Mouse (Mus musculus) ZHBTc4 (cell line): ENCODE measurements at regions not wholly inside any gene's neighbourhood (a gene's known extent, or its start where the extent isn't known, plus 50 kb on each side); places are given as distances from the start of the nearest gene placed in this dataset.
A peak's percentile ranks its signal among the peaks of the same experiment; 100 is the strongest.

Source experiments
- DNase-seq: peaks from one replicate; pipeline ENCODE4 v3.0.0-alpha.2; 2011; ENCODE audit warnings: low read depth, low spot score

GRCm38 (mm10) chr5:148454200-148454599, 54.5 kb upstream of the Slc7a1 start:
- peak; percentile 53 for DNase-seq

- DNase-seq, result no peak
These were observed 54.1 kb upstream of the Slc7a1 start for GRCm38 (mm10) chr5:148453776-148454175.

GRCm38 (mm10) chr5:148452909-148453632, 53.4 kb upstream of the Slc7a1 start:
- DNase-seq, result no peak

- peak; percentile 78 for DNase-seq
These were observed 52.1 kb upstream of the Slc7a1 start for GRCm38 (mm10) chr5:148451811-148452210.

- DNase-seq, result peak; percentile 87
These were observed 51.2 kb upstream of the Slc7a1 start for GRCm38 (mm10) chr5:148450924-148451323.
